Mouse (Mus musculus): ENCODE measurements at regions not wholly inside any gene's neighbourhood (a gene's known extent, or its start where the extent isn't known, plus 50 kb on each side); places are given as distances from the start of the nearest gene placed in this dataset.

GRCm38 (mm10) chr16:19065543-19066141 lies 188.8 kb downstream of the Hira start:
- no peak for TF ChIP-seq CTCF (IDR thresholded peaks at IDR 0.05; ENCODE audit: control insufficient read depth, insufficient read depth, low read length)
- TF ChIP-seq POLR2A (IDR thresholded peaks at IDR 0.05; ENCODE audit: borderline replicate concordance, control insufficient read depth, low read depth, low read length): no peak
